Mouse (Mus musculus): ENCODE results near the gene Hepacam. TPM values are rescaled to one million over a fixed set of nuclear protein-coding genes. Genes with fewer than 3 reads are reported as not detected.
A peak's percentile ranks its signal among the peaks of the same experiment; 100 is the strongest.

Gene Hepacam
- polyA plus RNA-seq, 1 experiment, result 0.67 TPM

GRCm38 (mm10) chr9:37400585-37400984 is 33.4 kb downstream of the Hepacam start:
- Histone ChIP-seq H3K4me3 (replicated peaks; ENCODE audit: control insufficient read depth, low read depth, low read length) (no peak overlapping the region), H3K4me1 (ENCODE audit: control insufficient read depth, insufficient read depth, low read length) (no peaks in the 10 kb centered on the region; the same call in 1 of the 2 replicates), H3K27ac (ENCODE audit: control insufficient read depth, insufficient read depth, low read depth, low read length, poor library complexity) (no peak overlapping the region)
- WGBS, result 95% methylated on average over 2 of the region's 2 CpGs
- no peak for TF ChIP-seq CTCF (IDR thresholded peaks at IDR 0.05; ENCODE audit: control insufficient read depth, insufficient read depth, low read length)
- TF ChIP-seq POLR2A (IDR thresholded peaks at IDR 0.05; ENCODE audit: borderline replicate concordance, control insufficient read depth, low read depth, low read length), result no peak

- H3K27ac ChIP-seq (ENCODE audit: control insufficient read depth, insufficient read depth, low read depth, low read length, poor library complexity), result no peak within 1 kb of the TSS; the same call in 1 of the 2 replicates
Measured at GRCm38 (mm10) chr9:37401802-37402201, 34.7 kb downstream of the Hepacam start, which contains the start of gene Robo4. Robo4 (plus strand) TSS chr9:37401897.

GRCm38 (mm10) chr9:37402501-37402900 is 35.4 kb downstream of the Hepacam start:
- 47% methylated on average over 7 of the region's 7 CpGs for whole genome bisulfite sequencing
- TF ChIP-seq POLR2A (IDR thresholded peaks at IDR 0.05; ENCODE audit: borderline replicate concordance, control insufficient read depth, low read depth, low read length) (no peak), CTCF (IDR thresholded peaks at IDR 0.05; ENCODE audit: control insufficient read depth, insufficient read depth, low read length) (no peak)
- Histone ChIP-seq H3K27ac (ENCODE audit: control insufficient read depth, insufficient read depth, low read depth, low read length, poor library complexity) (no peak overlapping the region; the same call in 1 of the 2 replicates), H3K4me1 (ENCODE audit: control insufficient read depth, insufficient read depth, low read length) (no peaks in the 10 kb centered on the region; the same call in 1 of the 2 replicates), H3K4me3 (replicated peaks; ENCODE audit: control insufficient read depth, low read depth, low read length) (peak overlapping the region; percentile 11)

More at GRCm38 (mm10) chr9:37401802-37402201, 34.7 kb downstream of the Hepacam start, which contains the start of gene Robo4:
- Histone ChIP-seq H3K4me1 (ENCODE audit: control insufficient read depth, insufficient read depth, low read length) (no peaks in the 10 kb centered on the region; the same call in 1 of the 2 replicates), H3K4me3 (replicated peaks; ENCODE audit: control insufficient read depth, low read depth, low read length) (peak within 1 kb of the TSS; percentile 11)
- no peak for TF ChIP-seq POLR2A (IDR thresholded peaks at IDR 0.05; ENCODE audit: borderline replicate concordance, control insufficient read depth, low read depth, low read length)
- no peak for TF ChIP-seq CTCF (IDR thresholded peaks at IDR 0.05; ENCODE audit: control insufficient read depth, insufficient read depth, low read length)
- WGBS, result 5% methylated on average over 7 of the region's 7 CpGs

GRCm38 (mm10) chr9:37403011-37403410 is 35.9 kb downstream of the Hepacam start:
- 71% methylated on average over 7 of the region's 7 CpGs for WGBS

DNA sequence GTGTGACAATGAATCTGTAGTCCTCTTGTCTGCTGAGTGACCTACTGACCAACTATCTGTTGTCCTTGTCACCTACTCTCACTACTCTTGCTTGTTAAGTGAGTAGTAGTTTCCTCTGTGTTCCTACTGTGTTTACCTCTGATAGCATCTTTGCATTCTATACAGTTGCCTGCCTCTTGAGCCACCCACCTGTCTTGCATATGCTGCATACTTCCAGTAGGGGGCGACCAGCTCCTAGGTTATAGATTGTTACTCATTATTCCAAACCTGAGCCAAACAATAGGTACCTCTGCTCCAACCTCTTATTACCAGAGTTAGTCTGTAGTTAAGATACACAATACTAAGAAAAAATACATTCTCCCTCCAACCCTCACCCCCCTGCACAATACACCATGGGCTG is 39.2 kb downstream of the Hepacam start:
- 0% methylated on average over 1 of the region's 1 CpGs for WGBS
- Histone ChIP-seq H3K4me3 (replicated peaks; ENCODE audit: control insufficient read depth, low read depth, low read length) (no peak overlapping the region), H3K4me1 (ENCODE audit: control insufficient read depth, insufficient read depth, low read length) (no peaks in the 10 kb centered on the region; the same call in 1 of the 2 replicates), H3K27ac (ENCODE audit: control insufficient read depth, insufficient read depth, low read depth, low read length, poor library complexity) (no peak overlapping the region)
- TF ChIP-seq POLR2A (IDR thresholded peaks at IDR 0.05; ENCODE audit: borderline replicate concordance, control insufficient read depth, low read depth, low read length) (no peak), CTCF (IDR thresholded peaks at IDR 0.05; ENCODE audit: control insufficient read depth, insufficient read depth, low read length) (peak; percentile 62)

More at GRCm38 (mm10) chr9:37403011-37403410, 35.9 kb downstream of the Hepacam start:
- Histone ChIP-seq H3K4me1 (ENCODE audit: control insufficient read depth, insufficient read depth, low read length) (no peaks in the 10 kb centered on the region; the same call in 1 of the 2 replicates), H3K4me3 (replicated peaks; ENCODE audit: control insufficient read depth, low read depth, low read length) (no peak overlapping the region), H3K27ac (ENCODE audit: control insufficient read depth, insufficient read depth, low read depth, low read length, poor library complexity) (no peak overlapping the region)
- TF ChIP-seq POLR2A (IDR thresholded peaks at IDR 0.05; ENCODE audit: borderline replicate concordance, control insufficient read depth, low read depth, low read length), result no peak

- no peak overlapping the region for H3K27ac ChIP-seq (ENCODE audit: control insufficient read depth, insufficient read depth, low read depth, low read length, poor library complexity)
- no peak for TF ChIP-seq POLR2A (IDR thresholded peaks at IDR 0.05; ENCODE audit: borderline replicate concordance, control insufficient read depth, low read depth, low read length)
- TF ChIP-seq CTCF (IDR thresholded peaks at IDR 0.05; ENCODE audit: control insufficient read depth, insufficient read depth, low read length), result no peak
- H3K4me3 ChIP-seq (replicated peaks; ENCODE audit: control insufficient read depth, low read depth, low read length), result no peak overlapping the region
- WGBS, result 73% methylated on average over 19 of the region's 19 CpGs
- H3K4me1 ChIP-seq (ENCODE audit: control insufficient read depth, insufficient read depth, low read length), result no peaks in the 10 kb centered on the region
Measured at GRCm38 (mm10) chr9:37407850-37408502, 40.8 kb downstream of the Hepacam start.

GRCm38 (mm10) chr9:37409698-37410445 is 42.7 kb downstream of the Hepacam start:
- TF ChIP-seq POLR2A (IDR thresholded peaks at IDR 0.05; ENCODE audit: borderline replicate concordance, control insufficient read depth, low read depth, low read length), result no peak
- no peak for TF ChIP-seq CTCF (IDR thresholded peaks at IDR 0.05; ENCODE audit: control insufficient read depth, insufficient read depth, low read length)
- 74% methylated on average over 8 of the region's 8 CpGs for WGBS
- H3K27ac ChIP-seq (ENCODE audit: control insufficient read depth, insufficient read depth, low read depth, low read length, poor library complexity), result no peak overlapping the region
- H3K4me1 ChIP-seq (ENCODE audit: control insufficient read depth, insufficient read depth, low read length), result no peaks in the 10 kb centered on the region
- no peak overlapping the region for H3K4me3 ChIP-seq (replicated peaks; ENCODE audit: control insufficient read depth, low read depth, low read length)

GRCm38 (mm10) chr9:37412989-37413388 is 45.8 kb downstream of the Hepacam start:
- Histone ChIP-seq H3K4me3 (replicated peaks; ENCODE audit: control insufficient read depth, low read depth, low read length) (no peak overlapping the region), H3K27ac (ENCODE audit: control insufficient read depth, insufficient read depth, low read depth, low read length, poor library complexity) (no peak overlapping the region), H3K4me1 (ENCODE audit: control insufficient read depth, insufficient read depth, low read length) (no peaks in the 10 kb centered on the region)
- no peak for TF ChIP-seq CTCF (IDR thresholded peaks at IDR 0.05; ENCODE audit: control insufficient read depth, insufficient read depth, low read length)
- no peak for TF ChIP-seq POLR2A (IDR thresholded peaks at IDR 0.05; ENCODE audit: borderline replicate concordance, control insufficient read depth, low read depth, low read length)
- WGBS, result 70% methylated on average over 3 of the region's 3 CpGs
